Mouse (Mus musculus) hindbrain, postnatal 0 days (tissue): ENCODE measurements at regions not wholly inside any gene's neighbourhood (a gene's known extent, or its start where the extent isn't known, plus 50 kb on each side); places are given as distances from the start of the nearest gene placed in this dataset.

Experiments
- ATAC-seq: fragments of 200-750 bp; cut with Nextera tagmentation; 2 replicates; pipeline ENCODE4 v1.8.0; 2017; ENCODE audit warnings: mild to moderate bottlenecking, moderate TSS enrichment, moderate library complexity
- DNase-seq: peaks from one replicate; pipeline ENCODE4 v3.0.0-alpha.2; 2015; ENCODE audit warnings: low spot score
- H3K27ac ChIP-seq: fragments of 300-500 bp; sonication (generic); 2 replicates; pipeline ENCODE4 v1.5.1; 2014; ENCODE audit warnings: mild to moderate bottlenecking
- H3K27me3 ChIP-seq: fragments of 300-500 bp; sonication (generic); 2 replicates; pipeline ENCODE4 v1.6.1; 2014; ENCODE audit warnings: low read length, mixed read lengths; ENCODE audit not compliant: insufficient read depth
- H3K36me3 ChIP-seq: fragments of 300-500 bp; sonication (generic); 2 replicates; pipeline ENCODE4 v1.6.1; 2014; ENCODE audit warnings: low read length, mixed read lengths; ENCODE audit not compliant: insufficient read depth
- H3K4me1 ChIP-seq: fragments of 300-500 bp; sonication (generic); 2 replicates; pipeline ENCODE4 v1.6.1; 2014; ENCODE audit warnings: antibody characterized with exemption, low read length, mixed read lengths; ENCODE audit not compliant: insufficient read depth
- H3K4me2 ChIP-seq: fragments of 300-500 bp; sonication (generic); 2 replicates; pipeline ENCODE4 v1.6.1; 2014; ENCODE audit warnings: low read depth, mild to moderate bottlenecking, low read length, moderate library complexity, mixed read lengths
- H3K4me3 ChIP-seq: fragments of 300-500 bp; sonication (generic); 2 replicates; pipeline ENCODE4 v1.5.1; 2014; ENCODE audit warnings: low read length
- H3K9ac ChIP-seq: fragments of 300-500 bp; sonication (generic); replicated peaks from 2 replicates; pipeline ENCODE4 v1.6.1; 2014; ENCODE audit warnings: mild to moderate bottlenecking, low read length, moderate library complexity, mixed read lengths
- H3K9me3 ChIP-seq: fragments of 300-500 bp; sonication (generic); 2 replicates; pipeline ENCODE4 v1.6.1; 2016; ENCODE audit warnings: low read length, mixed read lengths
- CTCF ChIP-seq: IDR thresholded peaks from 2 replicates; pipeline ENCODE4 v1.5.1; 2016; ENCODE audit warnings: antibody characterized with exemption, control low read depth, low read depth
- WGBS: fragments of 180-500 bp; shearing (Covaris S2); extraction: QIAGEN DNeasy Blood & Tissue Kit; methylation state at CpG from one replicate; pipeline ENCODE4 v1.1.7; 2014; 5-methylcytosine and 5-hydroxymethylcytosine counted together

GRCm38 (mm10) chr6:6291781-6292180 is 74.8 kb upstream of the Slc25a13 start:
- no peaks in the 10 kb centered on the region for H3K36me3 ChIP-seq
- DNase-seq (no peak), ATAC-seq (no peak)
- WGBS, result 62% methylated on average over 3 of the region's 3 CpGs
- H3K9me3 ChIP-seq, result no peaks in the 10 kb centered on the region
- H3K27me3 ChIP-seq, result no peaks in the 10 kb centered on the region
- no peak overlapping the region for H3K4me3 ChIP-seq
- no peak overlapping the region for H3K27ac ChIP-seq
- H3K4me1 ChIP-seq, result no peaks in the 10 kb centered on the region
- TF ChIP-seq CTCF, result no peak
- H3K9ac ChIP-seq, result no peak overlapping the region
- H3K4me2 ChIP-seq, result no peak overlapping the region

- H3K9ac ChIP-seq, result no peak overlapping the region
- no peaks in the 10 kb centered on the region for H3K27me3 ChIP-seq
- H3K4me3 ChIP-seq, result no peak overlapping the region
- H3K27ac ChIP-seq, result no peak overlapping the region
- TF ChIP-seq CTCF, result no peak
- no peaks in the 10 kb centered on the region for H3K4me1 ChIP-seq
- no peak overlapping the region for H3K4me2 ChIP-seq
- DNase-seq, result no peak
- 87% methylated on average over 7 of the region's 7 CpGs for WGBS
- ATAC-seq, result no peak
- H3K9me3 ChIP-seq, result no peaks in the 10 kb centered on the region
- H3K36me3 ChIP-seq, result no peaks in the 10 kb centered on the region
Measured at GRCm38 (mm10) chr6:6290427-6290826, 73.5 kb upstream of the Slc25a13 start.

GRCm38 (mm10) chr6:6289806-6290205 is 72.8 kb upstream of the Slc25a13 start:
- Histone ChIP-seq H3K36me3 (no peaks in the 10 kb centered on the region), H3K27ac (no peak overlapping the region), H3K27me3 (no peaks in the 10 kb centered on the region), H3K4me1 (no peaks in the 10 kb centered on the region), H3K4me2 (no peak overlapping the region), H3K9ac (no peak overlapping the region), H3K9me3 (no peaks in the 10 kb centered on the region), H3K4me3 (no peak overlapping the region)
- TF ChIP-seq CTCF, result peak; percentile 75
- ATAC-seq, result no peak
- DNase-seq, result peak; percentile 71
- 29% methylated on average over 6 of the region's 6 CpGs for WGBS

- 87% methylated on average over 17 of the region's 17 CpGs for WGBS
- Histone ChIP-seq H3K9me3 (no peaks in the 10 kb centered on the region), H3K27ac (no peak overlapping the region), H3K4me3 (no peak overlapping the region), H3K4me1 (no peaks in the 10 kb centered on the region), H3K9ac (no peak overlapping the region), H3K27me3 (no peaks in the 10 kb centered on the region), H3K4me2 (no peak overlapping the region), H3K36me3 (no peaks in the 10 kb centered on the region)
- no peak for TF ChIP-seq CTCF
- ATAC-seq, result no peak
- DNase-seq, result no peak
Measured at GRCm38 (mm10) chr6:6280812-6281568, 64.0 kb upstream of the Slc25a13 start.

GRCm38 (mm10) chr6:6279646-6280045 is 62.7 kb upstream of the Slc25a13 start:
- H3K9ac ChIP-seq, result no peak overlapping the region
- no peaks in the 10 kb centered on the region for H3K4me1 ChIP-seq
- TF ChIP-seq CTCF, result no peak
- H3K4me2 ChIP-seq, result no peak overlapping the region
- H3K4me3 ChIP-seq, result no peak overlapping the region
- H3K27me3 ChIP-seq, result no peaks in the 10 kb centered on the region
- 77% methylated on average over 6 of the region's 6 CpGs for WGBS
- no peak for DNase-seq
- H3K9me3 ChIP-seq, result no peaks in the 10 kb centered on the region
- ATAC-seq, result no peak
- H3K27ac ChIP-seq, result no peak overlapping the region
- H3K36me3 ChIP-seq, result no peaks in the 10 kb centered on the region

GRCm38 (mm10) chr6:6270545-6270944 is 53.6 kb upstream of the Slc25a13 start:
- no peaks in the 10 kb centered on the region for H3K4me1 ChIP-seq
- H3K4me2 ChIP-seq, result no peak overlapping the region
- no peak overlapping the region for H3K9ac ChIP-seq
- no peak overlapping the region for H3K4me3 ChIP-seq
- no peak overlapping the region for H3K27ac ChIP-seq
- WGBS, result 45% methylated on average over 2 of the region's 2 CpGs
- TF ChIP-seq CTCF, result no peak
- H3K36me3 ChIP-seq, result no peaks in the 10 kb centered on the region
- no peaks in the 10 kb centered on the region for H3K9me3 ChIP-seq
- DNase-seq (no peak), ATAC-seq (no peak)
- H3K27me3 ChIP-seq, result no peaks in the 10 kb centered on the region
